Mouse (Mus musculus): Measurements from ENCODE around the gene Tenm3.

The Tenm3 gene

GRCm38 (mm10) chr8:48437523-48438207 lies 406.1 kb downstream of the Tenm3 start:
- DNase-seq = no peak

- DNase-seq = no peak
Measured at GRCm38 (mm10) chr8:48425101-48425500, 418.6 kb downstream of the Tenm3 start.

GRCm38 (mm10) chr8:48417714-48418113 lies 426.0 kb downstream of the Tenm3 start:
- no peak for DNase-seq

- no peak for DNase-seq
Measured at GRCm38 (mm10) chr8:48410916-48411315, 432.8 kb downstream of the Tenm3 start.

- no peak for DNase-seq
Measured at GRCm38 (mm10) chr8:48400572-48400972, 443.2 kb downstream of the Tenm3 start.

GRCm38 (mm10) chr8:48385833-48386232 lies 457.9 kb downstream of the Tenm3 start:
- no peak for DNase-seq

- DNase-seq = no peak
Measured at GRCm38 (mm10) chr8:48380035-48380434, 463.7 kb downstream of the Tenm3 start.

GRCm38 (mm10) chr8:48376774-48377173 lies 467.0 kb downstream of the Tenm3 start:
- DNase-seq = no peak

- DNase-seq = no peak
Measured at GRCm38 (mm10) chr8:48375183-48375582, 468.6 kb downstream of the Tenm3 start.

GRCm38 (mm10) chr8:48373404-48373803 lies 470.3 kb downstream of the Tenm3 start:
- no peak for DNase-seq

GRCm38 (mm10) chr8:48367164-48367563 lies 476.6 kb downstream of the Tenm3 start:
- DNase-seq = no peak

GRCm38 (mm10) chr8:48356849-48357248 lies 486.9 kb downstream of the Tenm3 start:
- DNase-seq = no peak

- DNase-seq = no peak
Measured at GRCm38 (mm10) chr8:48353458-48353857, 490.3 kb downstream of the Tenm3 start.

- DNase-seq = no peak
Measured at GRCm38 (mm10) chr8:48348901-48349300, 494.9 kb downstream of the Tenm3 start.

- DNase-seq = no peak
Measured at GRCm38 (mm10) chr8:48348386-48348785, 495.4 kb downstream of the Tenm3 start.

GRCm38 (mm10) chr8:48343067-48343420 lies 500.7 kb downstream of the Tenm3 start:
- DNase-seq = no peak

GRCm38 (mm10) chr8:48342321-48343066 lies 501.3 kb downstream of the Tenm3 start:
- no peak for DNase-seq

GRCm38 (mm10) chr8:48341692-48342091 lies 502.1 kb downstream of the Tenm3 start:
- DNase-seq = no peak

GRCm38 (mm10) chr8:48341276-48341675 lies 502.5 kb downstream of the Tenm3 start:
- DNase-seq = no peak

GRCm38 (mm10) chr8:48322655-48323265 lies 521.0 kb downstream of the Tenm3 start:
- no peak for DNase-seq

GRCm38 (mm10) chr8:48322240-48322639 lies 521.5 kb downstream of the Tenm3 start:
- DNase-seq = no peak

- DNase-seq = no peak
Measured at GRCm38 (mm10) chr8:48319674-48320073, 524.1 kb downstream of the Tenm3 start.

GRCm38 (mm10) chr8:48317498-48317897 lies 526.3 kb downstream of the Tenm3 start:
- no peak for DNase-seq

- DNase-seq = no peak
Measured at GRCm38 (mm10) chr8:48315605-48316004, 528.1 kb downstream of the Tenm3 start.
